Mouse (Mus musculus) heart, postnatal 25 days (tissue): ENCODE data around the gene Ndufs7. TPM values are rescaled to one million over a fixed set of nuclear protein-coding genes. Genes with fewer than 3 reads are reported as not detected.

Source experiments
- DNase-seq: peaks from one replicate; pipeline ENCODE4 v3.0.0; 2022; ENCODE audit warnings: low spot score
- intact Hi-C: fragments of 180-260 bp; cut with DNase I; formaldehyde crosslinking; loops from one replicate; pipeline ENCODE4 v1.15.1; 2025
- total RNA-seq, 2 experiments: library from RNA; stranded (reverse); gene quantifications; 2 replicates each; pipeline ENCODE4 v1.2.3; 2021

The Ndufs7 gene
- total RNA-seq, 2 experiments from 2014 or later = 957 to 967 TPM

- intact Hi-C loops = no loop called here
- no peak for DNase-seq
Measured at GRCm38 (mm10) chr10:80285222-80286070, 36.5 kb downstream of the Ndufs7 start.

GRCm38 (mm10) chr10:80288097-80288496, 39.2 kb downstream of the Ndufs7 start:
- intact Hi-C loops = no loop called here
- no peak for DNase-seq

GRCm38 (mm10) chr10:80288657-80289056, 39.7 kb downstream of the Ndufs7 start:
- no peak for DNase-seq
- intact Hi-C loops = no loop called here

GRCm38 (mm10) chr10:80292251-80293146, 43.6 kb downstream of the Ndufs7 start, which contains the start of gene Rps15:
Rps15 (plus strand) TSS chr10:80292453.
- DNase-seq = peak; percentile 88
- intact Hi-C loops = no loop called here

- intact Hi-C loops = no loop called here
- no peak for DNase-seq
Measured at GRCm38 (mm10) chr10:80293325-80293724, 44.4 kb downstream of the Ndufs7 start.

GRCm38 (mm10) chr10:80294311-80294710, 45.4 kb downstream of the Ndufs7 start:
- intact Hi-C loops = loop anchor here (2.0 kb wide), 1 partner anchor 54 kb away; the partner anchor contains the start of gene Adamtsl5
- no peak for DNase-seq

GRCm38 (mm10) chr10:80294788-80295303, 45.9 kb downstream of the Ndufs7 start:
- DNase-seq = no peak
- intact Hi-C loops = loop anchor here (1.0 to 2.0 kb wide), 2 partner anchors 54 to 79 kb away; partner anchors contain the start of gene Adamtsl5

- intact Hi-C loops = loop anchor here (1.0 to 2.0 kb wide), 2 partner anchors 53 to 78 kb away; partner anchors contain the start of gene Adamtsl5
- DNase-seq = peak; percentile 60
Measured at GRCm38 (mm10) chr10:80295618-80296425, 46.9 kb downstream of the Ndufs7 start, which contains the start of gene Apc2. Apc2 (plus strand) TSS chr10:80295977.

- no peak for DNase-seq
- intact Hi-C loops = no loop called here
Measured at GRCm38 (mm10) chr10:80296824-80297223, 47.9 kb downstream of the Ndufs7 start.

- intact Hi-C loops = no loop called here
- no peak for DNase-seq
Measured at GRCm38 (mm10) chr10:80297526-80298133, 48.7 kb downstream of the Ndufs7 start.

- intact Hi-C loops = no loop called here
- DNase-seq = no peak
Measured at GRCm38 (mm10) chr10:80298571-80299281, 49.8 kb downstream of the Ndufs7 start.

GRCm38 (mm10) chr10:80299301-80299700, 50.4 kb downstream of the Ndufs7 start:
- DNase-seq = no peak
- intact Hi-C loops = no loop called here

- intact Hi-C loops = no loop called here
Measured at GRCm38 (mm10) chr10:80299824-80300223, 50.9 kb downstream of the Ndufs7 start.

GRCm38 (mm10) chr10:80300672-80301181, 51.8 kb downstream of the Ndufs7 start:
- intact Hi-C loops = no loop called here
- no peak for DNase-seq

More at GRCm38 (mm10) chr10:80299824-80300223, 50.9 kb downstream of the Ndufs7 start:
- no peak for DNase-seq

- intact Hi-C loops = no loop called here
- DNase-seq = no peak
Measured at GRCm38 (mm10) chr10:80301256-80302081, 52.5 kb downstream of the Ndufs7 start.

- intact Hi-C loops = no loop called here
- no peak for DNase-seq
Measured at GRCm38 (mm10) chr10:80302082-80302355, 53.1 kb downstream of the Ndufs7 start.

GRCm38 (mm10) chr10:80302471-80302881, 53.6 kb downstream of the Ndufs7 start:
- peak; percentile 83 for DNase-seq
- intact Hi-C loops = no loop called here
